Mouse (Mus musculus): ENCODE data around the gene Spock1.

DNA sequence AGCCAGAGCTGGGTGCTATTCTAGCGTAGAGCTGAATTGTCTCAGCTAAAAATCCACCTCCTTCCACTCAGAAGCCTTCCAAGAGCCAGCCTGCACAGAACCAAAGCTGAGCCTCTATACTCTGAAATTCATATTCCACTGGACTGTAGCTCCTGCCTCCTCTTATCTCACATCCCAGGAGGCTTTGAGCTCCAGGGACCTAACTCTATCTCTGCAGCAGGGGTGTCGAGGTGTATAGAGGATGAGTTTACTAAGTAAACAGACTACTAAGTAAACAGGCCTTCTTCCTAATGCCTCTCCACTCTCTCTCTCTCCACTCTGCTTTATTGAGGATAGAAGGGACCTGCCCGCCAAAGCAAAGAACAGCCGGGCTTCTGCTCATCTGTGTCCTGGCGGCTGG lies 167.7 kb downstream of the Spock1 start:
- TF ChIP-seq GATA1 (IDR thresholded peaks at IDR 0.05; ENCODE audit: borderline replicate concordance, low read length) (no peak), FLI1 (IDR thresholded peaks at IDR 0.05; ENCODE audit: low read length) (no peak)

Data from megakaryocyte, embryonic 14.5 days (primary cell).